Mouse (Mus musculus) forebrain, embryonic 15.5 days (tissue): ENCODE measurements around the gene Hba-a2. TPM values are rescaled to one million over a fixed set of nuclear protein-coding genes. Genes with fewer than 3 reads are reported as not detected.
A peak's percentile ranks its signal among the peaks of the same experiment; 100 is the strongest.
"Not testable (repeated sequence)": the region's sequence is repeated elsewhere in the genome, so short reads cannot be mapped to it uniquely, and the experiment has no call there.

Source experiments
- ATAC-seq: fragments of 200-750 bp; cut with Nextera tagmentation; replicated peaks from 2 replicates; pipeline ENCODE4 v1.8.0; 2017; ENCODE audit warnings: mild to moderate bottlenecking, moderate TSS enrichment, moderate library complexity
- H3K27ac ChIP-seq: fragments of 300-500 bp; sonication (generic); replicated peaks from 2 replicates; pipeline ENCODE4 v1.5.1; 2015; ENCODE audit warnings: mild to moderate bottlenecking, inconsistent platforms
- H3K27me3 ChIP-seq: fragments of 300-500 bp; sonication (generic); 2 replicates; pipeline ENCODE4 v1.6.1; 2015; ENCODE audit warnings: inconsistent platforms
- H3K36me3 ChIP-seq: fragments of 300-500 bp; sonication (generic); 2 replicates; pipeline ENCODE4 v1.6.1; 2015; ENCODE audit warnings: mild to moderate bottlenecking, inconsistent platforms
- H3K4me1 ChIP-seq: fragments of 300-500 bp; sonication (generic); 2 replicates; pipeline ENCODE4 v1.6.1; 2015; ENCODE audit warnings: inconsistent platforms
- H3K4me2 ChIP-seq: fragments of 300-500 bp; sonication (generic); replicated peaks from 2 replicates; pipeline ENCODE4 v1.6.1; 2015; ENCODE audit warnings: mild to moderate bottlenecking, inconsistent platforms
- H3K4me3 ChIP-seq: fragments of 300-500 bp; sonication (generic); 2 replicates; pipeline ENCODE4 v1.5.1; 2015; ENCODE audit warnings: mild to moderate bottlenecking, inconsistent platforms
- H3K9ac ChIP-seq: fragments of 300-500 bp; sonication (generic); replicated peaks from 2 replicates; pipeline ENCODE4 v1.6.1; 2015; ENCODE audit warnings: mild to moderate bottlenecking, inconsistent platforms
- H3K9me3 ChIP-seq: fragments of 300-500 bp; sonication (generic); 2 replicates; pipeline ENCODE4 v1.6.1; 2016; ENCODE audit warnings: inconsistent platforms
- WGBS: fragments of 180-500 bp; shearing (Covaris S2); methylation state at CpG from one replicate; pipeline ENCODE4 v1.1.7; 2015; ENCODE audit warnings: mixed read lengths; 5-methylcytosine and 5-hydroxymethylcytosine counted together
- polyA plus RNA-seq: library from polyadenylated mRNA; unstranded; fragments of >200 nt; fragmentation: Nextera tagmentation; extraction: Ambion mirVana; gene quantifications from 2 replicates; pipeline ENCODE4 v1.2.1, GENCODE M21; 2015

The Hba-a2 gene
- 5,603 and 5,963 TPM in 2 replicates for polyA plus RNA-seq

- H3K27ac ChIP-seq, H3K27me3 ChIP-seq, H3K4me1 ChIP-seq, H3K4me3 ChIP-seq, ATAC-seq, H3K4me2 ChIP-seq, H3K9ac ChIP-seq, H3K9me3 ChIP-seq, H3K36me3 ChIP-seq: not testable (repeated sequence)
- no CpG with 5 or more reads among the region's 4 CpGs for WGBS
Measured at GRCm38 (mm10) chr11:32296203-32296602, at the start of gene Hba-a2. Gene Hba-a2, plus strand, starts transcription at chr11:32296489.

- no peaks in the 10 kb centered on the region for H3K4me1 ChIP-seq
- H3K4me2 ChIP-seq, result no peak overlapping the region
- H3K4me3 ChIP-seq, result no peak overlapping the region
- H3K36me3 ChIP-seq, result peaks cover 39% of the 10 kb centered on the region
- no peak for ATAC-seq
- no peak overlapping the region for H3K9ac ChIP-seq
- H3K27me3 ChIP-seq, result no peaks in the 10 kb centered on the region
- H3K27ac ChIP-seq, result no peak overlapping the region
- no peaks in the 10 kb centered on the region for H3K9me3 ChIP-seq
Measured at GRCm38 (mm10) chr11:32247068-32247467, 49.2 kb upstream of the Hba-a2 start.

- H3K27me3 ChIP-seq, result no peaks in the 10 kb centered on the region
- WGBS, result 80% methylated on average over 3 of the region's 3 CpGs
- H3K9me3 ChIP-seq, result no peaks in the 10 kb centered on the region
- H3K4me3 ChIP-seq, result no peak overlapping the region
- H3K4me1 ChIP-seq, result no peaks in the 10 kb centered on the region
- H3K27ac ChIP-seq, result no peak overlapping the region
- H3K9ac ChIP-seq, result no peak overlapping the region
- peaks cover 46% of the 10 kb centered on the region for H3K36me3 ChIP-seq
- no peak overlapping the region for H3K4me2 ChIP-seq
- ATAC-seq, result no peak
Measured at GRCm38 (mm10) chr11:32248350-32248749, 47.9 kb upstream of the Hba-a2 start.

- no peak overlapping the region for H3K9ac ChIP-seq
- no peaks in the 10 kb centered on the region for H3K27me3 ChIP-seq
- H3K4me3 ChIP-seq, result no peak overlapping the region
- H3K27ac ChIP-seq, result no peak overlapping the region
- H3K4me2 ChIP-seq, result no peak overlapping the region
- peaks cover 40% of the 10 kb centered on the region for H3K36me3 ChIP-seq
- ATAC-seq, result no peak
- WGBS, result 86% methylated on average over 8 of the region's 8 CpGs
- H3K4me1 ChIP-seq, result no peaks in the 10 kb centered on the region
- no peaks in the 10 kb centered on the region for H3K9me3 ChIP-seq
Measured at GRCm38 (mm10) chr11:32250880-32251763, 45.2 kb upstream of the Hba-a2 start.

GRCm38 (mm10) chr11:32253121-32253520, 43.2 kb upstream of the Hba-a2 start:
- H3K9ac ChIP-seq, result no peak overlapping the region
- no peaks in the 10 kb centered on the region for H3K9me3 ChIP-seq
- 97% methylated on average over 1 of the region's 1 CpGs for WGBS
- H3K36me3 ChIP-seq, result peaks cover 25% of the 10 kb centered on the region
- no peak overlapping the region for H3K27ac ChIP-seq
- ATAC-seq, result no peak
- H3K4me2 ChIP-seq, result no peak overlapping the region
- no peaks in the 10 kb centered on the region for H3K27me3 ChIP-seq
- no peak overlapping the region for H3K4me3 ChIP-seq
- no peaks in the 10 kb centered on the region for H3K4me1 ChIP-seq

GRCm38 (mm10) chr11:32256146-32256545, 40.1 kb upstream of the Hba-a2 start:
- Histone ChIP-seq H3K27me3 (no peaks in the 10 kb centered on the region), H3K36me3 (peaks cover 17% of the 10 kb centered on the region), H3K9me3 (no peaks in the 10 kb centered on the region), H3K9ac (no peak overlapping the region), H3K4me1 (no peaks in the 10 kb centered on the region), H3K4me2 (no peak overlapping the region), H3K4me3 (no peak overlapping the region), H3K27ac (no peak overlapping the region)
- ATAC-seq, result no peak
- 85% methylated on average over 1 of the region's 1 CpGs for WGBS

- no peak for ATAC-seq
- H3K27ac ChIP-seq, result no peak overlapping the region
- no peaks in the 10 kb centered on the region for H3K9me3 ChIP-seq
- no peak overlapping the region for H3K4me3 ChIP-seq
- H3K4me2 ChIP-seq, result no peak overlapping the region
- peaks cover 15% of the 10 kb centered on the region for H3K36me3 ChIP-seq
- H3K9ac ChIP-seq, result no peak overlapping the region
- no peaks in the 10 kb centered on the region for H3K4me1 ChIP-seq
- WGBS, result 89% methylated on average over 3 of the region's 3 CpGs
- H3K27me3 ChIP-seq, result no peaks in the 10 kb centered on the region
Measured at GRCm38 (mm10) chr11:32256566-32256965, 39.7 kb upstream of the Hba-a2 start.

- H3K4me3 ChIP-seq, result no peak overlapping the region
- no peak overlapping the region for H3K9ac ChIP-seq
- H3K27ac ChIP-seq, result no peak overlapping the region
- no peaks in the 10 kb centered on the region for H3K9me3 ChIP-seq
- H3K4me2 ChIP-seq, result no peak overlapping the region
- no peak for ATAC-seq
- peaks cover 12% of the 10 kb centered on the region for H3K4me1 ChIP-seq
- no peaks in the 10 kb centered on the region for H3K36me3 ChIP-seq
- 93% methylated on average over 10 of the region's 10 CpGs for WGBS
- H3K27me3 ChIP-seq, result no peaks in the 10 kb centered on the region
Measured at GRCm38 (mm10) chr11:32262674-32263415, 33.4 kb upstream of the Hba-a2 start.

GRCm38 (mm10) chr11:32265117-32265738, 31.1 kb upstream of the Hba-a2 start:
- 95% methylated on average over 3 of the region's 3 CpGs for WGBS
- H3K36me3 ChIP-seq, result no peaks in the 10 kb centered on the region

GRCm38 (mm10) chr11:32266194-32266593, 30.1 kb upstream of the Hba-a2 start:
- Histone ChIP-seq H3K9me3 (no peaks in the 10 kb centered on the region), H3K4me2 (no peak overlapping the region), H3K9ac (no peak overlapping the region), H3K27ac (no peak overlapping the region), H3K4me1 (peaks cover 16% of the 10 kb centered on the region), H3K27me3 (no peaks in the 10 kb centered on the region), H3K4me3 (no peak overlapping the region), H3K36me3 (no peaks in the 10 kb centered on the region)
- ATAC-seq, result no peak
- WGBS, result 95% methylated on average over 6 of the region's 6 CpGs

More at GRCm38 (mm10) chr11:32265117-32265738, 31.1 kb upstream of the Hba-a2 start:
- no peak for ATAC-seq
- no peaks in the 10 kb centered on the region for H3K27me3 ChIP-seq
- H3K4me2 ChIP-seq, result no peak overlapping the region
- H3K9me3 ChIP-seq, result no peaks in the 10 kb centered on the region
- H3K27ac ChIP-seq, result no peak overlapping the region
- no peak overlapping the region for H3K4me3 ChIP-seq
- H3K9ac ChIP-seq, result no peak overlapping the region
- H3K4me1 ChIP-seq, result peaks cover 16% of the 10 kb centered on the region

- no peaks in the 10 kb centered on the region for H3K36me3 ChIP-seq
- 21% methylated on average over 6 of the region's 6 CpGs for WGBS
- H3K4me1 ChIP-seq, result peaks cover 16% of the 10 kb centered on the region
- peak overlapping the region; percentile 97 for H3K9ac ChIP-seq
- no peak for ATAC-seq
- no peaks in the 10 kb centered on the region for H3K9me3 ChIP-seq
- H3K4me3 ChIP-seq, result peak overlapping the region; percentile 81
- H3K27ac ChIP-seq, result peak overlapping the region; percentile 91
- no peaks in the 10 kb centered on the region for H3K27me3 ChIP-seq
- peak overlapping the region; percentile 57 for H3K4me2 ChIP-seq
Measured at GRCm38 (mm10) chr11:32266776-32267175, 29.5 kb upstream of the Hba-a2 start.
